Mouse (Mus musculus) liver, postnatal 0 days (tissue): ENCODE measurements at regions not wholly inside any gene's neighbourhood (a gene's known extent, or its start where the extent isn't known, plus 50 kb on each side); places are given as distances from the start of the nearest gene placed in this dataset.

Experiments used
- CTCF ChIP-seq: sonication (generic); IDR thresholded peaks from 2 replicates; pipeline ENCODE4 v1.5.1; 2016; ENCODE audit warnings: antibody characterized with exemption, low read depth
- EP300 ChIP-seq: IDR thresholded peaks from 2 replicates; pipeline ENCODE4 v1.6.1; 2016; ENCODE audit warnings: antibody characterized with exemption, low read depth, mild to moderate bottlenecking

DNA sequence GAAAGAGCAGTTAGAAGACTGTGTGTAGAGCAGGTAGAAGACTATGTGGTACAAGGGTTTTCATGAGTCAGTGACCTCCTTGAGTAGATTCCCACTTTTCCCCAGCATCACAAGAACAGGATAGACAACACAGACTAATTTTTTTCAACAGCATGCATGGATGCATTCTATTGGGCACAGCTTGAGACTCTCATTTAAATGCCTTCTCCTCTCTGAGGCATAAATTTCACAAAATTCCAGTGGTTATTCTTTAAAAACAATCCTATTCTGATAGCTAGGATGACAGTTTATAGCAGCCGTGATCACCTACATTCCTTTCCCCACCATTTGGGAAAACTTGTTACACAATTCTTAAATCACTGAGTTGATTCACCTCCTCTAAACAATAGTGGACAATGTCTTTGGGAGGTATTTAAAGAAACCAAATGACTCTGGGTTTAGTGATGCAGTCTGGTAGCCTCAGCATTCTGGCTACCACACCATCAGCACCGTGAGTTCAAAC is 418.7 kb downstream of the Hs3st1 start:
- no peak for TF ChIP-seq CTCF
- no peak for TF ChIP-seq EP300
